Mouse (Mus musculus): ENCODE results near the gene Bdh1. TPM values are rescaled to one million over a fixed set of nuclear protein-coding genes. Genes with fewer than 3 reads are reported as not detected.

Gene Bdh1
- 10 to 100 TPM; 35.8 to 48.0 TPM for polyA plus RNA-seq (2017; shearing (Covaris generic))

GRCm38 (mm10) chr16:31422000-31422399, at the start of gene Bdh1:
TSS of gene Bdh1 (plus strand) at chr16:31422280.

Other genes with a start within 250 kb of the Bdh1 start
- gene Acap2, start 221.0 kb upstream of the Bdh1 start, polyA plus RNA-seq (2017; shearing (Covaris generic)) = 10 to 100 TPM; 25.3 to 34.3 TPM
- 10 to 100 TPM; 52.4 to 54.5 TPM for gene Ppp1r2, start 147.0 kb upstream of the Bdh1 start, polyA plus RNA-seq (2017; shearing (Covaris generic))
- gene Apod, start 107.5 kb upstream of the Bdh1 start, polyA plus RNA-seq (2017; shearing (Covaris generic)) = under 1 TPM in 1 of 2 experiments, not detected in 1; 0.07 TPM
- gene Dlg1, start 241.2 kb downstream of the Bdh1 start, polyA plus RNA-seq (2017; shearing (Covaris generic)) = 10 to 100 TPM; 35.0 to 37.8 TPM